ENCODE assay signal across 8 mouse cellular contexts in the genomic region with DNA sequence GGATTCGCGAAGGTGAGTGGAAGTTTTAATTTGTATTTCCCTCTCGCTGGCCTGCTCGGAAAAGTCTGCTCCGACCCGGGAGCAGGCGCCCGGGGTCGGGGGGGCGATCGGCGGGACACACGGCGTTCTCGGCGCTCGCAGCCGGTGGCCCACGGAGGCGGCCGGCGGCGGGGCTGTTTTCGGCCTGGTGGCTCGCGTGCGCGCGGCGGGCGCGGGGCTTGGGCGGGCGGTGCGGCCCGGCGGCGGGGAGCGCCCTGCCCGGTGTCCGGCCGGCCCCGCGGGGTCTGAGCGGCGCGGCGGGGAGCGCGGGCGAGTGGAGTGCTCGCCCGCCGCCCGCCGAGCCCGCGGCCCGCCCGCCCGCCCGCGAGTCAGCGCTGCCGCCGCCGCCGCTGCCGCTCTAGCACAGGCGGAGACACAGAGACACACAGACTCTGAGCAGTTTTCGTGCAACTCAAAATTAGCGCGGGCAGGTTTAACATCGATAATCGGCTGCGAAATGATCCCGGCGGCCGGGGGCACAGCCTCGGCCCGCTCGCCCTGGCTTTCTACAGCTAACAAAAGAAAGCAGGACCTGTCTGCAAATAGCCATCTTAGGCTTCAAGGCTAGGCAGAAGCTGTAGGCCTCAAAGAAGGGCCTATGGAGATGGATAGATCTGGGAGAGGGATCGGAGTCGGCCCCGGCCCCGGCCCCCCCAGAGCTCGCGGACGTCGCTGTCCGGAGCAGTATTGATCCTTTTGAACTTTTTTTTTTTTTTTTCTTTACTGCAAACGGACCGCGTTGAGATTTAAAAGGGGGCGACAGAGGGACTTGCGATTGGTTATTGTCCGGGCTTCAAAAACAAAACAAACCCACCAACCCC. TPM values are rescaled to one million over a fixed set of nuclear protein-coding genes. Genes with fewer than 3 reads are reported as not detected.
DNase-seq lines count a peak whose midpoint lies in the region; ATAC-seq and TF ChIP-seq lines count a peak whose summit lies in the region.

No protein-coding gene starts in this region.

- TF ChIP-seq POLR2A in cerebellum, adult 2 months (IDR thresholded peaks at IDR 0.05; ENCODE audit: borderline replicate concordance, insufficient read depth, low read length) = no peak
- TF ChIP-seq POLR2A in small intestine, adult 2 months (IDR thresholded peaks at IDR 0.05; ENCODE audit: low read depth, low read length) = no peak

- peak overlapping the region; percentile 100 for H3K9ac ChIP-seq in hindbrain, embryonic 14.5 days

- TF ChIP-seq CTCF in cerebellum, adult 2 months (IDR thresholded peaks at IDR 0.05; ENCODE audit: borderline replicate concordance, insufficient read depth, low read depth, low read length) = no peak
- TF ChIP-seq CTCF in left cerebral cortex, adult 2 months (IDR thresholded peaks at IDR 0.05) = no peak
- no peak for TF ChIP-seq CTCF in small intestine, adult 2 months (IDR thresholded peaks at IDR 0.05; ENCODE audit: extremely low read depth, insufficient read length, insufficient replicate concordance, low read depth, low read length)

- H3K9me3 ChIP-seq in hindbrain, embryonic 14.5 days (ENCODE audit: control insufficient read depth, low read length) = no peaks in the 10 kb centered on the region

- peak; percentile 69 for DNase-seq in Muller cell, postnatal 12 days (ENCODE audit: inconsistent ontology term)
- peak; percentile 63 to 74 for DNase-seq in cerebellum, adult 2 months
- peak; percentile 16 to 30 for DNase-seq in frontal cortex, postnatal 25 days (ENCODE audit: low spot score in 2 of 2)
- DNase-seq in hindbrain, embryonic 14.5 days (ENCODE audit: low spot score) = peak; percentile 50
- peak; percentile 42 to 48 for DNase-seq in left cerebral cortex, adult 2 months (ENCODE audit: extremely low spot score in 1 of 2, low spot score in 2 of 2)
- DNase-seq in mesoderm, embryonic 11.5 days (ENCODE audit: low read depth, low spot score) = peak; percentile 56

- no peak for ATAC-seq in hindbrain, embryonic 14.5 days (ENCODE audit: low FRiP score)
- no peak for ATAC-seq in megakaryocyte progenitor cell, adult 5-6 weeks (replicated peaks; ENCODE audit: poor library complexity)

- H3K4me2 ChIP-seq in hindbrain, embryonic 14.5 days (replicated peaks) = peak overlapping the region; percentile 94

- H3K4me3 ChIP-seq in cerebellum, adult 2 months (replicated peaks; ENCODE audit: insufficient read depth, low read depth, low read length) = peak overlapping the region; percentile 98
- H3K4me3 ChIP-seq in hindbrain, embryonic 14.5 days (replicated peaks; ENCODE audit: low read length) = peak overlapping the region; percentile 96
- peak overlapping the region; percentile 84 for H3K4me3 ChIP-seq in left cerebral cortex, adult 2 months
- peak overlapping the region; percentile 91 for H3K4me3 ChIP-seq in small intestine, adult 2 months (ENCODE audit: low read depth, low read length)

- WGBS in cerebellum, adult 2 months = under 1% methylated on average over 89 of the region's 97 CpGs
- under 1% methylated on average over 75 of the region's 97 CpGs for WGBS in hindbrain, embryonic 14.5 days
- WGBS in small intestine, adult 2 months = 1% methylated on average over 93 of the region's 97 CpGs

- intact Hi-C loops in left cerebral cortex, adult 2 months (cut with DNase I) = loop anchor here (2.0 to 5.0 kb wide), 3 partner anchors 173 to 526 kb away; partner anchors contain the start of genes Scaf11 and Slc38a2

- H3K36me3 ChIP-seq in hindbrain, embryonic 14.5 days (replicated peaks; ENCODE audit: control insufficient read depth, insufficient read depth) = 0 out of 2 replicates have a peak, but pooled peaks cover 7% of the 10 kb centered on the region
- H3K36me3 ChIP-seq in small intestine, adult 2 months (ENCODE audit: control insufficient read depth, insufficient read depth, low read length) = no peaks in the 10 kb centered on the region; the same call in 1 of the 2 replicates

- H3K27me3 ChIP-seq in cerebellum, adult 2 months (ENCODE audit: control insufficient read depth, insufficient read depth, low read length) = no peaks in the 10 kb centered on the region
- H3K27me3 ChIP-seq in hindbrain, embryonic 14.5 days (ENCODE audit: control insufficient read depth, insufficient read depth, low read length) = no peaks in the 10 kb centered on the region
- H3K27me3 ChIP-seq in small intestine, adult 2 months (ENCODE audit: control insufficient read depth, insufficient read depth, low read length) = no peaks in the 10 kb centered on the region

- H3K4me1 ChIP-seq in cerebellum, adult 2 months (ENCODE audit: control insufficient read depth, insufficient read depth, low read length) = no peaks in the 10 kb centered on the region
- peaks cover 19% of the 10 kb centered on the region for H3K4me1 ChIP-seq in hindbrain, embryonic 14.5 days (replicated peaks; ENCODE audit: control insufficient read depth, insufficient read depth, low read length)
- peaks cover 5% of the 10 kb centered on the region for H3K4me1 ChIP-seq in small intestine, adult 2 months (ENCODE audit: control insufficient read depth, insufficient read depth, insufficient read length, low read length)

- H3K27ac ChIP-seq in cerebellum, adult 2 months (ENCODE audit: insufficient read depth, low read length) = peak overlapping the region; percentile 100
- H3K27ac ChIP-seq in hindbrain, embryonic 14.5 days = peak overlapping the region; percentile 100
- peak overlapping the region; percentile 94 for H3K27ac ChIP-seq in left cerebral cortex, adult 2 months
- peak overlapping the region; percentile 93 for H3K27ac ChIP-seq in small intestine, adult 2 months (ENCODE audit: insufficient read depth, low read depth, low read length)

RNA-seq across cellular contexts. Expression of gene Arid2, which starts 0.9 kb away (rescaled TPM):
- polyA plus RNA-seq in cerebellum, adult 2 months (2012; rRNA removed) = 17.6 and 18.1 TPM in 2 replicates
- polyA plus RNA-seq in hindbrain, embryonic 14.5 days (2014; fragmentation: Nextera tagmentation; extraction: Ambion mirVana) = 23.2 and 23.7 TPM in 2 replicates
- total RNA-seq in left cerebral cortex, adult 2 months (2021) = 10 to 100 TPM; 30.3 to 35.3 TPM
- 5.8 and 12.3 TPM in 2 replicates for polyA plus RNA-seq in small intestine, adult 2 months (2012; rRNA removed)
- total RNA-seq in megakaryocyte progenitor cell, adult 5-6 weeks (2015) = 64.1 and 66.2 TPM in 2 replicates
- 35.7 and 36.1 TPM in 2 replicates for total RNA-seq in megakaryocyte progenitor cell, adult 5-6 weeks (2017)
